8 mouse cellular contexts compared by ENCODE assay signal in the genomic region with DNA sequence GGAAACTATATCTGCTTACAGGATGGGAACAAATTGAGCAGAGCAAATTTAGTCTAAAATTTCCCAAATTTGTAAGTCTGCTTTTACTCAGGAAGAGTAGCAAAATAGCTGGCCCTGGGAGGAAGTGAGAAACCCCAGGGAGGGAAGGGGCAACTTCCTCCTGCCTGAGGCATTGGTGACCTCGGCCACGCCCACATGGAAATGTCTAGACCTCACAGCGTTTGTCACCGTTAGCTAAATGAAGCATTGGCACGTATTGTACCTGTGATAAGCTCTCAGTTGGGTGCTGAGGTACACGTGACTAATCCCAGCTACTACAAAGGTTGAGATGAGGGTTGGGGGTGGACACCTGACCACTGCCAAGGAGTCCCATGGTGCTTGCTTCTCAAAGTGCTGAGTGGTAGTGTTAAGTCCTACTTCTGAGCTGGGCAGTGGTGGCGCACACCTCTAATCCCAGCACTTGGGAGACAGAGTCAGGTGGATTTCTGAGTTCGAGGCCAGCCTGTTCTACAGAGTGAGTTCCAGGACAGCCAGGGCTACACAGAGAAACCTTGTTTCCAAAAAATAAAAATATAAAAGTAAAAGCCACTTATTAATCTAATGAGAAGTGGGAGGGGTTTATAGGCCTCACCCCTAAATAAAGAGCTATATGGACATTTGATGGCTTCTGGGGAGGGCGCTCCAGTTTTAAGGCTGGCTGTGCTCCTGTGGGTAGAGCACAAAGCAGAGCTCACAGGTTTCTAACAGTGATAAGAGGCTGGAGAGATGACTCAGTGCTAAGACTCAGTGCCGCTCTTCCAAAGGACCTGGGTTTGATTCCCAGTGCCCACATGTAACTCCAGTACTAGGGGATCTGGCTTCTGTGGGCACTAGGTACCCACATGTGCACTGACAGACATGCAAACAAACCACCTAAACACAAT. TPM values are rescaled to one million over a fixed set of nuclear protein-coding genes. Genes with fewer than 3 reads are reported as not detected.
A peak's percentile ranks its signal among the peaks of the same experiment; 100 is the strongest.
DNase-seq lines count a peak whose midpoint lies in the region; ATAC-seq and TF ChIP-seq lines count a peak whose summit lies in the region.

No protein-coding gene starts in this region.

- ATAC-seq in intestine, postnatal 0 days: peak; percentile 61

- TF ChIP-seq EP300 in CH12.LX (IDR thresholded peaks at IDR 0.05; ENCODE audit: low read length): peak; percentile 88

- DNase-seq in adrenal gland, postnatal 36 days: peak; percentile 49 to 55
- DNase-seq in adrenal gland, adult 18-20 months (ENCODE audit: low spot score in 2 of 2): no peak
- DNase-seq in CH12.LX (ENCODE audit: extremely low read depth): peak; percentile 87
- peak; percentile 65 to 76 for DNase-seq in monocyte, adult 2 months (ENCODE audit: low read depth in 1 of 2, low spot score in 2 of 2)
- DNase-seq in MN1 (ENCODE audit: low spot score): no peak
- no peak for DNase-seq in gastrocnemius, adult 8-10 months (ENCODE audit: low spot score in 2 of 2)
- DNase-seq in urinary bladder, postnatal 10 days (ENCODE audit: low spot score): no peak

- 56% methylated on average over 10 of the region's 10 CpGs for WGBS in intestine, postnatal 0 days

- no peak; the same call in 1 of the 2 replicates for TF ChIP-seq RAD21 in CH12.LX (IDR thresholded peaks at IDR 0.05; ENCODE audit: low read depth, low read length)

- dilution Hi-C loops in CH12.LX (cut with MboI; ENCODE audit: extremely low pct_ligation_motif_present, extremely low pct_unique_long_range_greater_than_20kb, low sequenced_read_pairs): no loop called here

- peaks cover 6% of the 10 kb centered on the region for H3K9me3 ChIP-seq in CH12.LX (replicated peaks; ENCODE audit: low read length)
- H3K9me3 ChIP-seq in intestine, postnatal 0 days (ENCODE audit: control insufficient read depth): no peaks in the 10 kb centered on the region

- H3K4me2 ChIP-seq in CH12.LX (ENCODE audit: insufficient read depth, low read depth, poor library complexity, severe bottlenecking): no peak overlapping the region
- H3K4me2 ChIP-seq in intestine, postnatal 0 days (replicated peaks; ENCODE audit: low read depth): no peak overlapping the region

- no peak for TF ChIP-seq CTCF in CH12.LX (conservative IDR thresholded peaks at IDR 0.05 in 1 of 2, IDR thresholded peaks at IDR 0.05 in 1 of 2; ENCODE audit: low read depth in 2 of 2, low read length in 2 of 2)
- no peak for TF ChIP-seq CTCF in intestine, postnatal 0 days (IDR thresholded peaks at IDR 0.05; ENCODE audit: low read depth)

- no peak overlapping the region for H3K4me3 ChIP-seq in CH12.LX (replicated peaks in 1 of 3; ENCODE audit: low read depth in 2 of 3, low read length in 2 of 3, poor library complexity in 1 of 3)
- H3K4me3 ChIP-seq in intestine, postnatal 0 days (ENCODE audit: low read depth, low read length): no peak overlapping the region

- peak overlapping the region; percentile 47 for H3K27ac ChIP-seq in CH12.LX (ENCODE audit: insufficient read depth, low read depth)
- no peak overlapping the region for H3K27ac ChIP-seq in intestine, postnatal 0 days (ENCODE audit: low read depth, low read length)

- peaks cover 14 to 51% of the 10 kb centered on the region in 2 experiments for H3K4me1 ChIP-seq in CH12.LX (ENCODE audit: control insufficient read depth in 1 of 2, insufficient read depth in 2 of 2)
- H3K4me1 ChIP-seq in intestine, postnatal 0 days (replicated peaks; ENCODE audit: control insufficient read depth, insufficient read depth, low read length): no peaks in the 10 kb centered on the region

- H3K27me3 ChIP-seq in CH12.LX (replicated peaks): no peaks in the 10 kb centered on the region
- H3K27me3 ChIP-seq in intestine, postnatal 0 days (replicated peaks; ENCODE audit: control insufficient read depth, insufficient read depth, low read length): no peaks in the 10 kb centered on the region

- H3K36me3 ChIP-seq in CH12.LX (replicated peaks in 1 of 2; ENCODE audit: control insufficient read depth in 1 of 2, insufficient read depth in 1 of 2, low read length in 1 of 2): peaks cover 0 to 17% of the 10 kb centered on the region in 2 experiments
- H3K36me3 ChIP-seq in intestine, postnatal 0 days (ENCODE audit: control insufficient read depth, insufficient read depth): no peaks in the 10 kb centered on the region

- no peaks in the 10 kb centered on the region for H3K79me2 ChIP-seq in CH12.LX (replicated peaks; ENCODE audit: control insufficient read depth, extremely low read depth, insufficient read depth, poor library complexity, severe bottlenecking)

- no peak overlapping the region for H3K9ac ChIP-seq in CH12.LX (ENCODE audit: insufficient read depth, low read depth)
- no peak overlapping the region for H3K9ac ChIP-seq in intestine, postnatal 0 days (ENCODE audit: low read depth, low read length)

- in situ Hi-C loops in CH12.LX (cut with MboI; ENCODE audit: low pct_ligation_motif_present, low pct_unique_long_range_greater_than_20kb, low sequenced_read_pairs): no loop called here

- TF ChIP-seq POLR2A in CH12.LX (IDR thresholded peaks at IDR 0.05; ENCODE audit: low read depth, low read length): no peak

TF ChIP-seq in CH12.LX, 34 proteins besides CTCF, POLR2A, EP300 and RAD21 (continues in another document):
- no peak for TF ChIP-seq USF2 (conservative IDR thresholded peaks at IDR 0.05; ENCODE audit: low read depth, low read length)
- peak; percentile 85 for TF ChIP-seq MEF2A (IDR thresholded peaks at IDR 0.05; ENCODE audit: borderline replicate concordance, low read depth, low read length)
- TF ChIP-seq TCF12 (IDR thresholded peaks at IDR 0.05; ENCODE audit: low read depth, low read length): no peak
- peak; percentile 23 for TF ChIP-seq USF1 (IDR thresholded peaks at IDR 0.05; ENCODE audit: low read depth, low read length)
- peak; percentile 19; the same call in 1 of the 2 replicates for TF ChIP-seq HCFC1 (IDR thresholded peaks at IDR 0.05; ENCODE audit: low read depth, low read length)
- no peak for TF ChIP-seq POLR2AphosphoS2 (IDR thresholded peaks at IDR 0.05; ENCODE audit: low read depth, low read length)
- no peak for TF ChIP-seq KAT2A (IDR thresholded peaks at IDR 0.05; ENCODE audit: insufficient replicate concordance, low read length)
- no peak for TF ChIP-seq CHD2 (IDR thresholded peaks at IDR 0.05; ENCODE audit: low read length)
- no peak for TF ChIP-seq E2F4 (IDR thresholded peaks at IDR 0.05; ENCODE audit: insufficient replicate concordance, low read depth, low read length)
- 0 out of 2 replicates have a peak, but pooled peaks have one; percentile 21 for TF ChIP-seq RCOR1 (conservative IDR thresholded peaks at IDR 0.05; ENCODE audit: low read depth, low read length)
- TF ChIP-seq ZMIZ1 (IDR thresholded peaks at IDR 0.05; ENCODE audit: low read depth, low read length): peak; percentile 68
- TF ChIP-seq MXI1 (IDR thresholded peaks at IDR 0.05; ENCODE audit: low read depth, low read length): peak; percentile 40; the same call in 1 of the 2 replicates
- TF ChIP-seq MAFK (IDR thresholded peaks at IDR 0.05; ENCODE audit: insufficient replicate concordance, low read length): no peak
- peak; percentile 45; the same call in 1 of the 2 replicates for TF ChIP-seq SIN3A (IDR thresholded peaks at IDR 0.05; ENCODE audit: low read length)
- TF ChIP-seq ZC3H11A (IDR thresholded peaks at IDR 0.05; ENCODE audit: low read depth, low read length): no peak
- TF ChIP-seq MAX (IDR thresholded peaks at IDR 0.05; ENCODE audit: low read length): peak; percentile 74
- no peak for TF ChIP-seq ZKSCAN1 (IDR thresholded peaks at IDR 0.05; ENCODE audit: borderline replicate concordance, low read depth, low read length)
- TF ChIP-seq PAX5 (IDR thresholded peaks at IDR 0.05; ENCODE audit: low read length): no peak
- TF ChIP-seq GABPA (IDR thresholded peaks at IDR 0.05; ENCODE audit: insufficient replicate concordance, low read depth, low read length): no peak
- peak; percentile 77; the same call in 1 of the 2 replicates for TF ChIP-seq MAZ (IDR thresholded peaks at IDR 0.05; ENCODE audit: low read depth, low read length)
- TF ChIP-seq MYC (IDR thresholded peaks at IDR 0.05; ENCODE audit: low read depth, low read length): peak; percentile 53; the same call in 1 of the 2 replicates

RNA-seq across cellular contexts. Expression of a gene that starts 13.0 kb away (rescaled TPM):
- total RNA-seq in adrenal gland, postnatal 36 days (2021): 100 to 1,000 TPM; 199 to 227 TPM
- total RNA-seq in adrenal gland, adult 18-20 months (2021): 100 to 1,000 TPM; 138 to 228 TPM
- total RNA-seq in CH12.LX (2012; rRNA removed) (95.9 and 114 TPM in 2 replicates), CH12.LX (2014; rRNA removed) (223 and 225 TPM in 2 replicates)
- 188 and 197 TPM in 2 replicates for polyA plus RNA-seq in CH12.LX (2012; ENCODE audit: insufficient read length, low read depth)
- 52.4 and 53.3 TPM in 2 replicates for polyA plus RNA-seq in intestine, postnatal 0 days (2015; fragmentation: Nextera tagmentation; extraction: Ambion mirVana)
- total RNA-seq in gastrocnemius, adult 8-10 months (2022): 100 to 1,000 TPM in 3 of 4 experiments, 10 to 100 TPM in 1; 95.7 to 113 (median 106) TPM

RNA-seq across cellular contexts. Expression of a gene that starts 20.8 kb away (rescaled TPM):
- 100 to 1,000 TPM in 1 of 2 experiments, 10 to 100 TPM in 1; 83.6 to 107 TPM for total RNA-seq in adrenal gland, postnatal 36 days (2021)
- 100 to 1,000 TPM in 1 of 2 experiments, 10 to 100 TPM in 1; 92.9 to 105 TPM for total RNA-seq in adrenal gland, adult 18-20 months (2021)
- 51.5 and 53.9 TPM in 2 replicates for total RNA-seq in CH12.LX (2012; rRNA removed)
- 57.8 and 60.8 TPM in 2 replicates for total RNA-seq in CH12.LX (2014; rRNA removed)
- polyA plus RNA-seq in CH12.LX (2012; ENCODE audit: insufficient read length, low read depth): 58.4 and 62.6 TPM in 2 replicates
- polyA plus RNA-seq in intestine, postnatal 0 days (2015; fragmentation: Nextera tagmentation; extraction: Ambion mirVana): 44.0 and 48.2 TPM in 2 replicates
- 100 to 1,000 TPM; 104 to 118 (median 108) TPM for total RNA-seq in gastrocnemius, adult 8-10 months (2022)

RNA-seq across cellular contexts. Expression of a gene that starts 42.1 kb away (rescaled TPM):
- total RNA-seq in adrenal gland, postnatal 36 days (2021): 10 to 100 TPM in 1 of 2 experiments, 1 to 10 TPM in 1; 6.5 to 11.1 TPM
- total RNA-seq in adrenal gland, adult 18-20 months (2021): 10 to 100 TPM in 1 of 2 experiments, 1 to 10 TPM in 1; 8.6 to 10.1 TPM
- total RNA-seq in CH12.LX (2012; rRNA removed) (0.85 and 1.1 TPM in 2 replicates), CH12.LX (2014; rRNA removed) (not detected in 2 replicates)
- 0.10 TPM in 1 of 2 replicates, not detected in the other for polyA plus RNA-seq in CH12.LX (2012; ENCODE audit: insufficient read length, low read depth)
- polyA plus RNA-seq in intestine, postnatal 0 days (2015; fragmentation: Nextera tagmentation; extraction: Ambion mirVana): 3.2 and 3.8 TPM in 2 replicates
- total RNA-seq in gastrocnemius, adult 8-10 months (2022): 10 to 100 TPM; 13.8 to 23.4 (median 18.2) TPM

RNA-seq across cellular contexts. Expression of a gene that starts 56.8 kb away (rescaled TPM):
- total RNA-seq in adrenal gland, postnatal 36 days (2021): 10 to 100 TPM; 40.6 to 53.7 TPM
- 10 to 100 TPM; 32.6 to 37.1 TPM for total RNA-seq in adrenal gland, adult 18-20 months (2021)
- 22.4 and 23.4 TPM in 2 replicates for total RNA-seq in CH12.LX (2012; rRNA removed)
- total RNA-seq in CH12.LX (2014; rRNA removed): 35.5 and 36.9 TPM in 2 replicates
- 21.6 and 22.7 TPM in 2 replicates for polyA plus RNA-seq in CH12.LX (2012; ENCODE audit: insufficient read length, low read depth)
- 26.9 and 27.6 TPM in 2 replicates for polyA plus RNA-seq in intestine, postnatal 0 days (2015; fragmentation: Nextera tagmentation; extraction: Ambion mirVana)
- total RNA-seq in gastrocnemius, adult 8-10 months (2022): 10 to 100 TPM; 10.4 to 14.3 (median 11.3) TPM

Comparison
In these comparisons a context has a peak if more than half of its experiments do, and no peak if none do; other contexts are left out.
1. DNase-seq: peak in adrenal gland, postnatal 36 days (2 of 2), CH12.LX (single experiment) and monocyte, adult 2 months (2 of 2); none in adrenal gland, adult 18-20 months (0 of 2), MN1 (single experiment), gastrocnemius, adult 8-10 months (0 of 2) and urinary bladder, postnatal 10 days (single experiment).